Mouse (Mus musculus) MEL (cell line): Measurements from ENCODE around the gene Sbno2. TPM values are rescaled to one million over a fixed set of nuclear protein-coding genes. Genes with fewer than 3 reads are reported as not detected.

Experiments used
- DNase-seq: peaks from one replicate; pipeline ENCODE4 v3.0.0; 2011; ENCODE audit warnings: low read depth, low spot score
- H3K27ac ChIP-seq: 2 replicates; pipeline ENCODE4 v1.5.1; 2012; ENCODE audit warnings: low read depth, mild to moderate bottlenecking, control low read depth, low read length, moderate library complexity; ENCODE audit not compliant: control insufficient read depth
- H3K27me3 ChIP-seq, 2 experiments: fragments of 150-350 bp in 1 of 2; sonication (generic) in 1 of 2; 2 replicates each; pipeline ENCODE4 v1.6.1; 2012; ENCODE audit warnings: low read length in 2 of 2, mild to moderate bottlenecking in 2 of 2, improper control_type of control experiment in 1 of 2, moderate library complexity in 1 of 2; ENCODE audit not compliant: insufficient read depth in 2 of 2, control insufficient read depth in 1 of 2
- H3K36me3 ChIP-seq, 2 experiments: 2 replicates each; pipeline ENCODE4 v1.6.1; 2012 to 2014; ENCODE audit warnings: low read length in 2 of 2, improper control_type of control experiment in 1 of 2, inconsistent platforms in 1 of 2, mild to moderate bottlenecking in 1 of 2; ENCODE audit not compliant: insufficient read depth in 2 of 2, control insufficient read depth in 1 of 2
- H3K4me1 ChIP-seq, 2 experiments: fragments of 150-350 bp in 1 of 2; sonication (generic) in 1 of 2; 2 replicates each; pipeline ENCODE4 v1.6.1; 2012; ENCODE audit warnings: low read length in 2 of 2, improper control_type of control experiment in 1 of 2, mild to moderate bottlenecking in 1 of 2; ENCODE audit not compliant: insufficient read depth in 2 of 2, control insufficient read depth in 1 of 2
- H3K4me3 ChIP-seq, 2 experiments: fragments of 150-350 bp in 1 of 2; sonication (generic) in 1 of 2; 2 replicates each; pipeline ENCODE4 v1.5.1; 2012; ENCODE audit warnings: low read depth in 2 of 2, low read length in 2 of 2, mild to moderate bottlenecking in 2 of 2, moderate library complexity in 2 of 2, control low read depth in 1 of 2, improper control_type of control experiment in 1 of 2; ENCODE audit not compliant: control insufficient read depth in 1 of 2, insufficient read depth in 1 of 2
- H3K79me2 ChIP-seq: 2 replicates; pipeline ENCODE4 v1.6.1; 2012; ENCODE audit warnings: mild to moderate bottlenecking, low read length, moderate library complexity; ENCODE audit not compliant: control insufficient read depth, poor library complexity, insufficient read depth
- H3K9ac ChIP-seq: 2 replicates; pipeline ENCODE4 v1.6.1; 2012; ENCODE audit warnings: low read depth, mild to moderate bottlenecking, control low read depth, low read length, moderate library complexity; ENCODE audit not compliant: control insufficient read depth, poor library complexity, severe bottlenecking
- H3K9me3 ChIP-seq: fragments of 150-350 bp; sonication (generic); replicated peaks from 2 replicates; pipeline ENCODE4 v1.6.1; 2012; ENCODE audit warnings: mild to moderate bottlenecking, low read length, improper control_type of control experiment, moderate library complexity; ENCODE audit not compliant: insufficient read depth
- CTCF ChIP-seq, 3 experiments: IDR thresholded peaks in 2 of 3; conservative IDR thresholded peaks in 1 of 3; 2 replicates each; pipeline ENCODE4 v1.5.1; 2011 to 2012; ENCODE audit warnings: low read length in 3 of 3, low read depth in 2 of 3, mild to moderate bottlenecking in 2 of 3, improper control_type of control experiment in 1 of 3, inconsistent platforms in 1 of 3, mixed read lengths in 1 of 3, moderate library complexity in 1 of 3; ENCODE audit not compliant: control insufficient read depth in 1 of 3, insufficient read depth in 1 of 3, poor library complexity in 1 of 3, severe bottlenecking in 1 of 3
- E2F4 ChIP-seq: IDR thresholded peaks from 2 replicates; pipeline ENCODE4 v1.6.1; 2011; ENCODE audit warnings: low read depth, low read length, improper control_type of control experiment, borderline replicate concordance
- ELF1 ChIP-seq: IDR thresholded peaks from 2 replicates; pipeline ENCODE4 v1.6.1; 2014; ENCODE audit warnings: low read depth, mild to moderate bottlenecking, inconsistent platforms, low read length, improper control_type of control experiment, moderate library complexity
- EP300 ChIP-seq, 2 experiments: IDR thresholded peaks; 2 replicates each; pipeline ENCODE4 v1.6.1; 2011; ENCODE audit warnings: improper control_type of control experiment in 2 of 2, low read length in 2 of 2, low read depth in 1 of 2, mild to moderate bottlenecking in 1 of 2
- ETS1 ChIP-seq: IDR thresholded peaks from 2 replicates; pipeline ENCODE4 v1.6.1; 2012; ENCODE audit warnings: low read depth, mild to moderate bottlenecking, inconsistent platforms, low read length, improper control_type of control experiment, moderate library complexity
- GABPA ChIP-seq: IDR thresholded peaks from 2 replicates; pipeline ENCODE4 v1.6.1; 2012; ENCODE audit warnings: low read depth, mild to moderate bottlenecking, inconsistent platforms, low read length, improper control_type of control experiment, moderate library complexity
- HCFC1 ChIP-seq: IDR thresholded peaks from 2 replicates; pipeline ENCODE4 v1.6.1; 2012; ENCODE audit warnings: low read depth, mild to moderate bottlenecking, inconsistent platforms, low read length, improper control_type of control experiment, moderate library complexity
- KAT2A ChIP-seq: conservative IDR thresholded peaks from 2 replicates; pipeline ENCODE4 v1.6.1; 2012; ENCODE audit warnings: low read depth, low read length, improper control_type of control experiment, inconsistent platforms
- MAZ ChIP-seq: IDR thresholded peaks from 2 replicates; pipeline ENCODE4 v1.6.1; 2012; ENCODE audit warnings: low read depth, mild to moderate bottlenecking, inconsistent platforms, low read length, improper control_type of control experiment
- MXI1 ChIP-seq: IDR thresholded peaks from 2 replicates; pipeline ENCODE4 v1.6.1; 2011; ENCODE audit warnings: mild to moderate bottlenecking, low read depth, low read length, improper control_type of control experiment
- NELFE ChIP-seq: IDR thresholded peaks from 2 replicates; pipeline ENCODE4 v1.6.1; 2011; ENCODE audit warnings: low read depth, low read length, improper control_type of control experiment
- POLR2A ChIP-seq, 2 experiments: IDR thresholded peaks; 2 replicates each; pipeline ENCODE4 v1.6.1; 2011 to 2012; ENCODE audit warnings: low read length in 2 of 2, mild to moderate bottlenecking in 2 of 2, control low read depth in 1 of 2, improper control_type of control experiment in 1 of 2, low read depth in 1 of 2, moderate library complexity in 1 of 2; ENCODE audit not compliant: control insufficient read depth in 1 of 2, insufficient read depth in 1 of 2, poor library complexity in 1 of 2
- SIN3A ChIP-seq: IDR thresholded peaks from 2 replicates; pipeline ENCODE4 v1.6.1; 2012; ENCODE audit warnings: low read length, improper control_type of control experiment, inconsistent platforms
- SMC3 ChIP-seq: IDR thresholded peaks from 2 replicates; pipeline ENCODE4 v1.6.1; 2011; ENCODE audit warnings: low read depth, low read length, improper control_type of control experiment
- TBP ChIP-seq: IDR thresholded peaks from 2 replicates; pipeline ENCODE4 v1.8.0; 2011; ENCODE audit warnings: low read depth, low read length, improper control_type of control experiment
- USF2 ChIP-seq, 2 experiments: IDR thresholded peaks; 2 replicates each; pipeline ENCODE4 v1.6.1; 2011 to 2012; ENCODE audit warnings: improper control_type of control experiment in 2 of 2, low read length in 2 of 2, borderline replicate concordance in 1 of 2, inconsistent platforms in 1 of 2, low read depth in 1 of 2, mild to moderate bottlenecking in 1 of 2; ENCODE audit not compliant: insufficient read depth in 1 of 2
- ZMIZ1 ChIP-seq: IDR thresholded peaks from 2 replicates; pipeline ENCODE4 v1.6.1; 2012; ENCODE audit warnings: low read depth, mild to moderate bottlenecking, inconsistent platforms, low read length, improper control_type of control experiment, moderate library complexity
- ZNF384 ChIP-seq: IDR thresholded peaks from 2 replicates; pipeline ENCODE4 v1.6.1; 2012; ENCODE audit warnings: low read depth, mild to moderate bottlenecking, inconsistent platforms, low read length, improper control_type of control experiment
- polyA plus RNA-seq, 2 experiments: library from polyadenylated mRNA; stranded (reverse) in 1 of 2; unstranded in 1 of 2; fragments of >175 nt in 1 of 2; fragments of >200 nt in 1 of 2; gene quantifications; 2 replicates each; pipeline versions ENCODE4 v1.2.1 to v1.2.4; 2012; ENCODE audit warnings: low replicate concordance in 2 of 2, low read depth in 1 of 2; ENCODE audit not compliant: insufficient read length in 2 of 2, insufficient read depth in 1 of 2, missing spikeins in 1 of 2
- total RNA-seq: library from RNA; depleted of rRNA; stranded (reverse); fragments of 300-350 nt; gene quantifications from 2 replicates; pipeline ENCODE4 v1.2.3, GENCODE M21; 2012

Gene Sbno2
- total and polyA plus RNA-seq, 3 experiments, result 15.8 to 29.0 TPM; not detected in 1

GRCm38 (mm10) chr10:80147719-80148601, 42.6 kb upstream of the Sbno2 start, which contains the start of gene Midn:
Gene Midn, plus strand, starts transcription at chr10:80148272.
- Histone ChIP-seq H3K27ac (peak within 1 kb of the TSS; percentile 86), H3K79me2 (peaks cover 44% of the 10 kb centered on the region), H3K9ac (peak within 1 kb of the TSS; percentile 77), H3K4me3 (peak within 1 kb of the TSS; percentile 62 to 82), H3K36me3 (peaks cover 0 to 20% of the 10 kb centered on the region in 2 experiments; a peak in 2 of 4 replicates), H3K9me3 (no peaks in the 10 kb centered on the region), H3K27me3 (no peaks in the 10 kb centered on the region)
- no peak for TF ChIP-seq KAT2A
- 0 out of 2 replicates have a peak, but pooled peaks have one; percentile 9 for TF ChIP-seq ZNF384
- 0 out of 4 replicates have a peak, but pooled peaks of 1 of the 2 experiments have one; percentile 5 for TF ChIP-seq EP300 (IDR thresholded peaks at IDR 0.05; ENCODE audit: low read depth in 1 of 2, low read length in 2 of 2)
- TF ChIP-seq E2F4, result no peak
- peak; percentile 16; the same call in 1 of the 2 replicates for TF ChIP-seq HCFC1
- TF ChIP-seq NELFE, result peak; percentile 93
- TF ChIP-seq ETS1, result 0 out of 2 replicates have a peak, but pooled peaks have one; percentile 27
- TF ChIP-seq MXI1, result no peak
- TF ChIP-seq GABPA, result no peak
- TF ChIP-seq POLR2A (IDR thresholded peaks at IDR 0.05; ENCODE audit: control insufficient read depth in 1 of 2, insufficient read depth in 1 of 2, low read depth in 1 of 2, low read length in 2 of 2, poor library complexity in 1 of 2), result peak; percentile 64 to 79; a peak in 2 of 4 replicates
- TF ChIP-seq ELF1, result peak; percentile 66
- peak; percentile 37 to 75 (median 69) for TF ChIP-seq CTCF (IDR thresholded peaks at IDR 0.05 in 2 of 3, conservative IDR thresholded peaks at IDR 0.05 in 1 of 3; ENCODE audit: control insufficient read depth in 1 of 3, insufficient read depth in 1 of 3, low read depth in 2 of 3, low read length in 3 of 3, poor library complexity in 1 of 3, severe bottlenecking in 1 of 3)
- peak; percentile 29 for TF ChIP-seq TBP
- peak; percentile 32 for TF ChIP-seq SMC3
- peak; percentile 43; the same call in 1 of the 2 replicates for TF ChIP-seq SIN3A
- peak; percentile 53; the same call in 1 of the 2 replicates for TF ChIP-seq ZMIZ1
- TF ChIP-seq MAZ, result peak; percentile 95; the same call in 1 of the 2 replicates
- TF ChIP-seq, all 39 proteins: peak for 13
- peaks cover 0 to 52% of the 10 kb centered on the region in 2 experiments; a peak in 2 of 4 replicates for H3K4me1 ChIP-seq
- DNase-seq, result peak; percentile 91

GRCm38 (mm10) chr10:80147146-80147718, 41.9 kb upstream of the Sbno2 start:
- peaks cover 48% of the 10 kb centered on the region for H3K79me2 ChIP-seq
- peaks cover 0 to 14% of the 10 kb centered on the region in 2 experiments; a peak in 2 of 4 replicates for H3K36me3 ChIP-seq
- H3K4me3 ChIP-seq, result peak overlapping the region in 1 of 2 experiments; percentile 62; a peak in 3 of 4 replicates
- peak overlapping the region; percentile 77 for H3K9ac ChIP-seq
- peak overlapping the region; percentile 86 for H3K27ac ChIP-seq
- TF ChIP-seq USF2 (IDR thresholded peaks at IDR 0.05; ENCODE audit: borderline replicate concordance in 1 of 2, insufficient read depth in 1 of 2, low read depth in 1 of 2, low read length in 2 of 2) (no peak), KAT2A (no peak), POLR2A (IDR thresholded peaks at IDR 0.05; ENCODE audit: control insufficient read depth in 1 of 2, insufficient read depth in 1 of 2, low read depth in 1 of 2, low read length in 2 of 2, poor library complexity in 1 of 2) (0 out of 4 replicates have a peak, but pooled peaks of 1 of the 2 experiments have one; percentile 34)
- H3K9me3 ChIP-seq, result no peaks in the 10 kb centered on the region
- no peaks in the 10 kb centered on the region for H3K27me3 ChIP-seq
- DNase-seq, result no peak
- peaks cover 0 to 47% of the 10 kb centered on the region in 2 experiments; a peak in 2 of 4 replicates for H3K4me1 ChIP-seq
